Mouse (Mus musculus): ENCODE measurements around the gene Mgp.
A peak's percentile ranks its signal among the peaks of the same experiment; 100 is the strongest.

Mgp gene

GRCm38 (mm10) chr6:136848971-136849370, 26.7 kb downstream of the Mgp start:
- no peak for DNase-seq

- DNase-seq: no peak
Measured at GRCm38 (mm10) chr6:136848399-136848798, 27.2 kb downstream of the Mgp start.

GRCm38 (mm10) chr6:136847790-136848189, 27.8 kb downstream of the Mgp start:
- DNase-seq: peak; percentile 71

GRCm38 (mm10) chr6:136847267-136847666, 28.4 kb downstream of the Mgp start:
- no peak for DNase-seq

GRCm38 (mm10) chr6:136845706-136846480, 29.7 kb downstream of the Mgp start:
- DNase-seq: no peak

GRCm38 (mm10) chr6:136844903-136845302, 30.7 kb downstream of the Mgp start:
- no peak for DNase-seq

GRCm38 (mm10) chr6:136837323-136837722, 38.3 kb downstream of the Mgp start:
- no peak for DNase-seq

- DNase-seq: no peak
Measured at GRCm38 (mm10) chr6:136835352-136835751, 40.3 kb downstream of the Mgp start, which contains the start of gene Smco3. Gene Smco3, minus strand, starts transcription at chr6:136835452.

GRCm38 (mm10) chr6:136831712-136832111, 43.9 kb downstream of the Mgp start:
- DNase-seq: peak; percentile 57

GRCm38 (mm10) chr6:136828681-136829080, 46.9 kb downstream of the Mgp start:
- no peak for DNase-seq

- DNase-seq: peak; percentile 94
Measured at GRCm38 (mm10) chr6:136827881-136828561, 47.6 kb downstream of the Mgp start, which contains the start of gene Wbp11. Gene Wbp11, minus strand, starts transcription at chr6:136828233.

- DNase-seq: no peak
Measured at GRCm38 (mm10) chr6:136827516-136827880, 48.1 kb downstream of the Mgp start, which contains the start of gene BC049715. Gene BC049715, plus strand, starts transcription at chr6:136827626.

GRCm38 (mm10) chr6:136827116-136827515, 48.5 kb downstream of the Mgp start:
- DNase-seq: no peak

GRCm38 (mm10) chr6:136824987-136825386, 50.6 kb downstream of the Mgp start:
- DNase-seq: no peak
